Mouse (Mus musculus): ENCODE measurements at regions not wholly inside any gene's neighbourhood (a gene's known extent, or its start where the extent isn't known, plus 50 kb on each side); places are given as distances from the start of the nearest gene placed in this dataset.

GRCm38 (mm10) chr13:39823346-39823954 lies 537.8 kb downstream of the Ofcc1 start:
- peak; percentile 26 to 33 for DNase-seq (ENCODE audit: low spot score in 2 of 2)

- DNase-seq (ENCODE audit: low spot score in 2 of 2), result no peak
Observed at GRCm38 (mm10) chr13:39774554-39774953, 586.7 kb downstream of the Ofcc1 start.

GRCm38 (mm10) chr13:39774111-39774510 lies 587.1 kb downstream of the Ofcc1 start:
- peak; percentile 19 to 28 for DNase-seq (ENCODE audit: low spot score in 2 of 2)

GRCm38 (mm10) chr13:39769228-39769627 lies 592.0 kb downstream of the Ofcc1 start:
- no peak for DNase-seq (ENCODE audit: low spot score in 2 of 2)

- DNase-seq (ENCODE audit: low spot score in 2 of 2), result no peak
Observed at GRCm38 (mm10) chr13:39766897-39767296, 594.4 kb downstream of the Ofcc1 start.

Data from layer of hippocampus, postnatal 10 days (tissue).